Mouse (Mus musculus) G1E (cell line): ENCODE measurements around the gene 4932414N04Rik. TPM values are rescaled to one million over a fixed set of nuclear protein-coding genes. Genes with fewer than 3 reads are reported as not detected.
"Not testable (repeated sequence)": the region's sequence is repeated elsewhere in the genome, so short reads cannot be mapped to it uniquely, and the experiment has no call there.

Experiments
- ATAC-seq: 2 replicates; pipeline ENCODE4 v1.8.0; 2016; ENCODE audit warnings: mild to moderate bottlenecking; ENCODE audit not compliant: insufficient number of reproducible peaks, poor library complexity, low FRiP score, severe bottlenecking; ENCODE audit errors: extremely low read depth
- DNase-seq: peaks from one replicate; pipeline ENCODE4 v3.0.0; 2012; ENCODE audit warnings: low spot score
- H3K27me3 ChIP-seq: 2 replicates; pipeline ENCODE4 v1.6.1; 2012; ENCODE audit warnings: mild to moderate bottlenecking, low read length, inconsistent platforms; ENCODE audit not compliant: insufficient read depth
- H3K36me3 ChIP-seq: replicated peaks from 2 replicates; pipeline ENCODE3; 2012; ENCODE audit warnings: mild to moderate bottlenecking, inconsistent platforms
- H3K4me1 ChIP-seq: 2 replicates; pipeline ENCODE4 v1.6.1; 2012; ENCODE audit warnings: low read depth, low read length, inconsistent platforms, mixed read lengths; ENCODE audit not compliant: insufficient read depth
- H3K4me3 ChIP-seq: 2 replicates; pipeline ENCODE4 v1.5.1; 2012; ENCODE audit warnings: low read depth, mild to moderate bottlenecking, inconsistent platforms, low read length, moderate library complexity, mixed read lengths
- H3K9me3 ChIP-seq: replicated peaks from 2 replicates; pipeline ENCODE4 v1.6.1; 2012; ENCODE audit warnings: inconsistent platforms
- CTCF ChIP-seq: IDR thresholded peaks from 2 replicates; pipeline ENCODE4 v1.5.1; 2012; ENCODE audit warnings: low read depth, low read length, inconsistent platforms, mixed read lengths
- GATA1 ChIP-seq: IDR thresholded peaks from 2 replicates; pipeline ENCODE4 v1.6.1; 2012; ENCODE audit warnings: borderline replicate concordance, low read length, inconsistent platforms, mixed read lengths
- GATA2 ChIP-seq: IDR thresholded peaks from 2 replicates; pipeline ENCODE4 v1.6.1; 2012; ENCODE audit warnings: low read depth, low read length, inconsistent platforms, borderline replicate concordance
- POLR2AphosphoS5 ChIP-seq: IDR thresholded peaks from 2 replicates; pipeline ENCODE4 v1.6.1; 2012; ENCODE audit warnings: low read depth, low read length, inconsistent platforms; ENCODE audit not compliant: insufficient replicate concordance
- TAL1 ChIP-seq: conservative IDR thresholded peaks from 2 replicates; pipeline ENCODE4 v1.6.1; 2012; ENCODE audit warnings: low read depth, low read length, inconsistent platforms, mixed read lengths
- polyA plus RNA-seq: library from polyadenylated mRNA; stranded (reverse); fragments of >175 nt; gene quantifications from 2 replicates; pipeline ENCODE4 v1.2.3, GENCODE M21; 2012
- total RNA-seq, 2 experiments: library from RNA; stranded (forward) in 1 of 2; stranded (reverse) in 1 of 2; fragments of 200-1000 nt in 1 of 2; fragments of >200 nt in 1 of 2; fragmentation: Nextera tagmentation in 1 of 2; gene quantifications; 2 replicates each; pipeline ENCODE4 v1.2.3; 2014 to 2017

The 4932414N04Rik gene
- total and polyA plus RNA-seq, 3 experiments, result not detected

DNA sequence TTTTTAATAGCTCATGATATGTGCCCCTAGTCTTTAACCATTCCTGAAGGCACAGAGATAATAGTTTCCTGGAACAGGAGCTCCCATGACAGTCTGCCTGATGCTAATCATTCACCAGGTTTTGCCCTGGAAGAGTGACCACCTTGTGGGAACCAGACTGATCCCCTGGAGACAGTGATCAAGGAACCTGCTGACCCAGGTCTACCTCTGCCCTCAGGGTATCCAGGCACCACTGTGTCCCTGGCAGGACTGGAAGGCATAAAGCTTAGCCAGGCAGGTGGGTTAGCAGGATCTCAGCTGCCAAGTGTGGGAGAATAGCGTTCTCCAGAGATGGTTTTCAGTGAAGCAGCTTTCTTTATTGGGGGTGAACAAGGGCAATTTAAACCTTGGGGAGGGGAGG is 109.1 kb downstream of the 4932414N04Rik start:
- no peak for DNase-seq
- peaks cover 7% of the 10 kb centered on the region for H3K27me3 ChIP-seq
- TF ChIP-seq CTCF, result no peak
- no peak for TF ChIP-seq GATA2
- TF ChIP-seq POLR2AphosphoS5, result no peak
- TF ChIP-seq TAL1, result no peak
- no peak for TF ChIP-seq GATA1
- no peaks in the 10 kb centered on the region for H3K9me3 ChIP-seq
- H3K4me1 ChIP-seq, result peaks cover 2% of the 10 kb centered on the region; the same call in 1 of the 2 replicates
- H3K4me3 ChIP-seq, result no peak overlapping the region
- no peak for ATAC-seq
- no peaks in the 10 kb centered on the region for H3K36me3 ChIP-seq

DNA sequence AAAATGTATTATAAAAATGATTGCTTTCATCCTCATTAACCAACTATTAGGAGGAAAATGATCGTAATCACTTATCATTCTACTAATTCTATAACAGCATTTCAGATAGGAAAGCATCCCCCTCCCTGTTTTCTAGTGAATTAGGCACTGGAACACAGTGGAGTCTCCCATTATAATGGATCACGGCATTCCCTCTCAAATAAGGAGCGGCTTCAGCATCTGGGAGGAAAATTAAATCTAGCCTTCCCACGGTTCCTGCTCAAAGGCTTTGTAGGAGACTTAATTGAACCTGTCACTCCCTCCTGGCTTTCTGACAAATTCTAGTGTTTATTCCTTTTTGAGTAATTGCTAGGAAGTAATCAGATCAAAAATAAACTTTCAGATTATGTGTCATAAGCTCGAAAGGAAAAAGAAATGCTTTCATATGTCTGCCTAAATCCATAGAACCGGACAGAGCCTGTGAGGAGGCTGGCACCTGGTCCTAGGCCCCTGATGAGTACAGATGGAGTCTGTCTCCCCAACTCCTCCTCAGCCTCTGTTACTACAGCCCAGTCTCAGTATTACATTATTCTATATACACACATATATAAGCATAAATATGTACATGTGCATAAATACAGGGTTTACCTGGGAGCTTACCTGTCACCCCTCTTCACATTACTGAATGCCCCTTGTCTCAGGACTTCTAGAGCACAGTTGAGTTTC is 111.1 kb downstream of the 4932414N04Rik start:
- TF ChIP-seq POLR2AphosphoS5 (no peak), TAL1 (no peak), GATA1 (no peak), GATA2 (no peak), CTCF (no peak)
- H3K9me3 ChIP-seq, result no peaks in the 10 kb centered on the region
- H3K36me3 ChIP-seq, result no peaks in the 10 kb centered on the region
- H3K27me3 ChIP-seq, result peaks cover 4% of the 10 kb centered on the region
- H3K4me1 ChIP-seq, result peaks cover 2% of the 10 kb centered on the region; the same call in 1 of the 2 replicates
- ATAC-seq, result no peak
- no peak overlapping the region for H3K4me3 ChIP-seq
- no peak for DNase-seq

- no peaks in the 10 kb centered on the region for H3K9me3 ChIP-seq
- peak overlapping the region; percentile 44; the same call in 1 of the 2 replicates for H3K4me3 ChIP-seq
- ATAC-seq (peak; percentile 72), DNase-seq (peak; percentile 14)
- peaks cover 6% of the 10 kb centered on the region for H3K27me3 ChIP-seq
- H3K36me3 ChIP-seq, result no peaks in the 10 kb centered on the region
- H3K4me1 ChIP-seq, result peaks cover 32% of the 10 kb centered on the region
- TF ChIP-seq GATA1 (no peak), CTCF (no peak), GATA2 (no peak), TAL1 (peak; percentile 25; the same call in 1 of the 2 replicates)
These were observed 126.2 kb downstream of the 4932414N04Rik start for GRCm38 (mm10) chr2:68782268-68783132.

- H3K27me3 ChIP-seq, ATAC-seq, H3K9me3 ChIP-seq, H3K36me3 ChIP-seq, H3K4me3 ChIP-seq, DNase-seq: not testable (repeated sequence)
- H3K4me1 ChIP-seq, result peaks cover 33% of the 10 kb centered on the region
These were observed 127.4 kb downstream of the 4932414N04Rik start for GRCm38 (mm10) chr2:68783664-68784063.

- H3K4me3 ChIP-seq, result no peak overlapping the region
- peaks cover 33% of the 10 kb centered on the region for H3K4me1 ChIP-seq
- no peaks in the 10 kb centered on the region for H3K9me3 ChIP-seq
- TF ChIP-seq CTCF, result no peak
- no peak for TF ChIP-seq TAL1
- TF ChIP-seq GATA1, result no peak
- no peak for TF ChIP-seq GATA2
- no peak for TF ChIP-seq POLR2AphosphoS5
- H3K36me3 ChIP-seq, result no peaks in the 10 kb centered on the region
- peak; percentile 65 for ATAC-seq
- peak; percentile 59 for DNase-seq
- peaks cover 8% of the 10 kb centered on the region for H3K27me3 ChIP-seq
These were observed 128.6 kb downstream of the 4932414N04Rik start for GRCm38 (mm10) chr2:68784710-68785427.

DNA sequence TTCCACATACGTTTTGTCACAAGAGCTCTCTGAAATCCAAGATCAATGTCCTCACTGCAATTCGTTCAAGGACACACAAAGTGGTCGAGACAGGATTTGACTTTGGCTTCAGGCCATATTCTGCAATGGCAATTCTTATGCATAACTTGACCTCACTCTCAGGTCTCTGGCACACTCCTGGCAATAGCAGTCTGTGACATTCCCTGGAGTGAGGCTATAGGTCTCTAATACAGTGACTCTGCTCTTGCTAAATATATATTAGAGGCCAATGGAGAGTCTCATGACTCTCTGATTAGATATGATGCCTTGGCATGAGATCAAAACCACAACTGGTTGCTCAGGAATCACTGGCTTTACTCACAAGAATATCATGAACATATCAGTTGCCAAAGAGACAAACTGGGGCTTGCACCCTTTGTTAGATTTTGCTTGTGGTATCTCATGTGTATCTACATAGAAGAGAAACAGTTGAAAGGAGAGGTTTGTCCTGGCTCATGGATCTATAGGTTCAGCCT is 130.9 kb downstream of the 4932414N04Rik start:
- no peak for ATAC-seq
- DNase-seq, result no peak
- Histone ChIP-seq H3K27me3 (peaks cover 5% of the 10 kb centered on the region; the same call in 1 of the 2 replicates), H3K4me1 (peaks cover 25% of the 10 kb centered on the region), H3K36me3 (no peaks in the 10 kb centered on the region), H3K9me3 (no peaks in the 10 kb centered on the region), H3K4me3 (no peak overlapping the region)
- TF ChIP-seq POLR2AphosphoS5 (no peak), CTCF (no peak), GATA1 (no peak), TAL1 (no peak), GATA2 (no peak)
